Mouse (Mus musculus) heart, embryonic 10.5 days (tissue): ENCODE results near the gene Gm7735. TPM values are rescaled to one million over a fixed set of nuclear protein-coding genes. Genes with fewer than 3 reads are reported as not detected.
"Not testable (repeated sequence)": the region's sequence is repeated elsewhere in the genome, so short reads cannot be mapped to it uniquely, and the experiment has no call there.

ENCODE experiments used
- DNase-seq: peaks from one replicate; pipeline ENCODE4 v3.0.0-alpha.2; 2017; ENCODE audit warnings: low spot score
- H3K27ac ChIP-seq: fragments of 300-500 bp; sonication (generic); 2 replicates; pipeline ENCODE4 v1.5.1; 2016; ENCODE audit warnings: mild to moderate bottlenecking
- H3K27me3 ChIP-seq: fragments of 300-500 bp; sonication (generic); 2 replicates; pipeline ENCODE4 v1.6.1; 2016; ENCODE audit warnings: mild to moderate bottlenecking; ENCODE audit not compliant: poor library complexity, insufficient read depth, severe bottlenecking
- H3K36me3 ChIP-seq: fragments of 300-500 bp; sonication (generic); 2 replicates; pipeline ENCODE4 v1.6.1; 2016; ENCODE audit warnings: mild to moderate bottlenecking, moderate library complexity
- H3K4me1 ChIP-seq: fragments of 300-500 bp; sonication (generic); 2 replicates; pipeline ENCODE4 v1.6.1; 2016; ENCODE audit warnings: mild to moderate bottlenecking
- H3K4me3 ChIP-seq: fragments of 300-500 bp; sonication (generic); 2 replicates; pipeline ENCODE4 v1.5.1; 2016; ENCODE audit warnings: mild to moderate bottlenecking, moderate library complexity
- H3K9me3 ChIP-seq: fragments of 300-500 bp; sonication (generic); 2 replicates; pipeline ENCODE4 v1.6.1; 2016; ENCODE audit warnings: mild to moderate bottlenecking, moderate library complexity
- whole genome bisulfite sequencing: fragments of 180-500 bp; shearing (Covaris S2); methylation state at CpG from one replicate; pipeline ENCODE4 v1.1.7; 2016; 5-methylcytosine and 5-hydroxymethylcytosine counted together
- polyA plus RNA-seq: library from polyadenylated mRNA; unstranded; fragments of >200 nt; fragmentation: Nextera tagmentation; extraction: Ambion mirVana; gene quantifications from 2 replicates; pipeline ENCODE4 v1.2.1, GENCODE M21; 2016

Gene Gm7735
- not detected in 2 replicates for polyA plus RNA-seq

GRCm38 (mm10) chr16:89169190-89169589 is at the start of gene Gm7735:
Gene Gm7735 (plus strand): TSS chr16:89169490.
- H3K36me3 ChIP-seq, H3K27ac ChIP-seq, DNase-seq: not testable (repeated sequence)

GRCm38 (mm10) chr16:89140551-89140950 is 28.7 kb upstream of the Gm7735 start, which contains the start of gene Gm6358:
Gene Gm6358 (plus strand): TSS chr16:89140851.
- H3K36me3 ChIP-seq, result no peaks in the 10 kb centered on the region
- no peaks in the 10 kb centered on the region for H3K4me1 ChIP-seq
- H3K9me3 ChIP-seq, result no peaks in the 10 kb centered on the region; the same call in 1 of the 2 replicates
- H3K27me3 ChIP-seq, result no peaks in the 10 kb centered on the region
- H3K4me3 ChIP-seq, result no peak within 1 kb of the TSS
- 86% methylated on average over 1 of the region's 1 CpGs for WGBS
- DNase-seq, result no peak
- H3K27ac ChIP-seq, result no peak within 1 kb of the TSS

More at GRCm38 (mm10) chr16:89169190-89169589, at the start of gene Gm7735:
- H3K9me3 ChIP-seq, H3K27me3 ChIP-seq, H3K4me3 ChIP-seq, H3K4me1 ChIP-seq: not testable (repeated sequence)

- 90% methylated on average over 1 of the region's 1 CpGs for WGBS
These were observed 18.5 kb upstream of the Gm7735 start, which contains the start of gene Gm10061 for GRCm38 (mm10) chr16:89150786-89151185. Gene Gm10061 (plus strand): TSS chr16:89151086.

GRCm38 (mm10) chr16:89157652-89158051 is 11.6 kb upstream of the Gm7735 start, which contains the start of gene Gm9789:
Gene Gm9789 (plus strand): TSS chr16:89157952.
- H3K36me3 ChIP-seq, result no peaks in the 10 kb centered on the region
- WGBS, result 81% methylated on average over 4 of the region's 4 CpGs
- no peak within 1 kb of the TSS for H3K27ac ChIP-seq
- DNase-seq, result no peak
- H3K4me3 ChIP-seq, result no peak within 1 kb of the TSS
- H3K4me1 ChIP-seq, result no peaks in the 10 kb centered on the region
- H3K9me3 ChIP-seq, result 0 out of 2 replicates have a peak, but pooled peaks cover 6% of the 10 kb centered on the region
- H3K27me3 ChIP-seq, result no peaks in the 10 kb centered on the region

More at GRCm38 (mm10) chr16:89150786-89151185, 18.5 kb upstream of the Gm7735 start, which contains the start of gene Gm10061:
- no peak within 1 kb of the TSS for H3K4me3 ChIP-seq
- no peak for DNase-seq
- H3K9me3 ChIP-seq, result 0 out of 2 replicates have a peak, but pooled peaks cover 6% of the 10 kb centered on the region
- no peaks in the 10 kb centered on the region for H3K4me1 ChIP-seq
- no peaks in the 10 kb centered on the region for H3K27me3 ChIP-seq
- no peaks in the 10 kb centered on the region for H3K36me3 ChIP-seq
- H3K27ac ChIP-seq, result no peak within 1 kb of the TSS

GRCm38 (mm10) chr16:89174435-89174834 is 5.1 kb downstream of the Gm7735 start, which contains the start of gene 1110057P08Rik:
Gene 1110057P08Rik (plus strand): TSS chr16:89174735.
- H3K27me3 ChIP-seq, result no peaks in the 10 kb centered on the region
- no peaks in the 10 kb centered on the region for H3K9me3 ChIP-seq
- H3K4me3 ChIP-seq, result no peak within 1 kb of the TSS
- no peak within 1 kb of the TSS for H3K27ac ChIP-seq
- no peaks in the 10 kb centered on the region for H3K4me1 ChIP-seq
- DNase-seq, result no peak
- WGBS, result 79% methylated on average over 2 of the region's 2 CpGs
- H3K36me3 ChIP-seq, result no peaks in the 10 kb centered on the region

- WGBS, result 80% methylated on average over 4 of the region's 4 CpGs
- no peaks in the 10 kb centered on the region for H3K36me3 ChIP-seq
- no peaks in the 10 kb centered on the region for H3K27me3 ChIP-seq
- H3K4me1 ChIP-seq, result no peaks in the 10 kb centered on the region
- H3K4me3 ChIP-seq, result no peak overlapping the region
- H3K27ac ChIP-seq, result no peak overlapping the region
- no peak for DNase-seq
- H3K9me3 ChIP-seq, result no peaks in the 10 kb centered on the region
These were observed 19.3 kb downstream of the Gm7735 start for GRCm38 (mm10) chr16:89188621-89189020.

GRCm38 (mm10) chr16:89205561-89205960 is 36.3 kb downstream of the Gm7735 start, which contains the start of gene Krtap20-2:
Gene Krtap20-2 (plus strand): TSS chr16:89205861.
- 64% methylated on average over 1 of the region's 1 CpGs for WGBS
- Histone ChIP-seq H3K4me3 (no peak within 1 kb of the TSS), H3K27me3 (no peaks in the 10 kb centered on the region), H3K9me3 (0 out of 2 replicates have a peak, but pooled peaks cover 2% of the 10 kb centered on the region), H3K27ac (no peak within 1 kb of the TSS), H3K36me3 (no peaks in the 10 kb centered on the region), H3K4me1 (no peaks in the 10 kb centered on the region)
- no peak for DNase-seq

Other genes with a start within 250 kb of the Gm7735 start
- gene Krtap19-9b, start 237.2 kb upstream of the Gm7735 start, polyA plus RNA-seq, result not detected in 2 replicates
- gene Krtap16-3, start 206.6 kb upstream of the Gm7735 start, polyA plus RNA-seq, result not detected in 2 replicates
- gene Krtap22-2, start 158.7 kb upstream of the Gm7735 start, polyA plus RNA-seq, result not detected in 2 replicates
- not detected in 2 replicates for gene Gm10229, start 154.2 kb upstream of the Gm7735 start, polyA plus RNA-seq
- gene Krtap6-1, start 137.8 kb upstream of the Gm7735 start, polyA plus RNA-seq, result not detected in 2 replicates
- gene Gm10228, start 128.0 kb upstream of the Gm7735 start, polyA plus RNA-seq, result not detected in 2 replicates
- not detected in 2 replicates for gene Krtap6-5, start 121.6 kb upstream of the Gm7735 start, polyA plus RNA-seq
- not detected in 2 replicates for gene 1110025L11Rik, start 105.5 kb upstream of the Gm7735 start, polyA plus RNA-seq
- not detected in 2 replicates for gene Krtap6-3, start 85.5 kb upstream of the Gm7735 start, polyA plus RNA-seq
- gene Gm6358, start 28.6 kb upstream of the Gm7735 start, polyA plus RNA-seq, result not detected in 2 replicates
- not detected in 2 replicates for gene Gm10061, start 18.4 kb upstream of the Gm7735 start, polyA plus RNA-seq
- gene Gm9789, start 11.5 kb upstream of the Gm7735 start, polyA plus RNA-seq, result not detected in 2 replicates
- gene 1110057P08Rik, start 5.2 kb downstream of the Gm7735 start, polyA plus RNA-seq, result not detected in 2 replicates
- not detected in 2 replicates for gene Krtap20-2, start 36.4 kb downstream of the Gm7735 start, polyA plus RNA-seq
- not detected in 2 replicates for gene Krtap21-1, start 234.4 kb downstream of the Gm7735 start, polyA plus RNA-seq